Mouse (Mus musculus): ENCODE measurements around the gene Gm11733.

Gm11733 gene

DNA sequence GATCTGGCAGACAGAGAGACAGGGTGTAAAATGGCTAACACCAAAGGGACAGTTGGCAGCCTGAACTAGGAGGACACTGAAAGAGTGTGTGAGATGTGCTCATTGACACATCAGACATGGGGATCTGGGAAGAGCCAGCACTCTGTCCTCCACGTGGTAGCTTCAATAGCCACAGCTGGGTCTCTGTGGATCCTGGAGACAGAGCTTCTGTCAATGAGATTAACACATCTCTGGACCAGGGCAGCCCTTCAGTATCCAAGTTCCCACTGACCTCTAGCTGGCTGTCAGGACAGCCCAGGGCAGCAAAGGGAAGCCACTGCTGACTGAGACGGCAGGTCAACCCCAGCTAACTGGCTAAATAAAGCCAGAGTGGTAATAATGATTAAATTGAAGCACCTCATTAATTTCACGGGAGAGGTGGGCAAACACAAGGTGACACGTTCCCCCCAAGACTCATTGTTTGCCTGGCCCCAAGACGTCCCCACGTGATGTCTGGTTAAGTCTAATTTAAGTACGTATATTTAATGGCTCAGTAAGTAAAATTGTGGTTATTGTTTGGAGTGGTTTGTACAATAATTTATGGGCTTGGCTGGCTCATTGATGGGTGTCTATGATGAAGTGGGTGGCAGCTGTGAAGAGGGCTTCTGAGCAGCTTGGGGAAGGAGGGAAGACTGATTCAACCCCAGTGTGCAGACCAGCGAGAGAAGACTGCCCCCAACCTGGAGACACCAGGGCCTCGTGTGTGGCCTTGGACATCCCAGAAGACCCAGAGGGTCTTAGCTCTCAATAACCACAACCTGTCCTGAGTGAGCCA, 51.5 kb downstream of the Gm11733 start:
- no peak for DNase-seq (ENCODE audit: low spot score)

DNA sequence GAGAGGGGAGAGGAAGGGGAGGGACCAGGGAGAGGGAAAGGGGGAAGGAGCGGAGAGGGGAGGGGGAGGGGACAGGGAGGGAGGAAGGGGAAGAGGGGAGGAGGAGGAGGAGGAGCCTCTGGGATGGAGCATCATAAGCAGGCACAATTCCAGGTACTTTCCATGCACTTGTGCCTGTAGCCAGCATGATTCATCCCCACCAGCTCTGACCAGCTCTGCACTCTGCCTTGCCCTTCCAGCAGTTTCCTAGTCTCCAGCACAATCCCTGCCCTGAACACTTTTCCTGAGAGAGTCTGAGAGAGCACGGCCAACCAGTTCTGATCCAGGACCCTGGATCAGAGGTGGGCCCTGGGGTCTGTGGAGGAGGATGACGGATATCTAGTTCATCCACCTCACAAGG, 52.4 kb downstream of the Gm11733 start:
- no peak for DNase-seq (ENCODE audit: low spot score)
